Mouse (Mus musculus) intestine, embryonic 14.5 days (tissue): ENCODE measurements at regions not wholly inside any gene's neighbourhood (a gene's known extent, or its start where the extent isn't known, plus 50 kb on each side); places are given as distances from the start of the nearest gene placed in this dataset.
"Not testable (repeated sequence)": the region's sequence is repeated elsewhere in the genome, so short reads cannot be mapped to it uniquely, and the experiment has no call there.

ENCODE experiments used
- ATAC-seq: fragments of 200-750 bp; cut with Nextera tagmentation; replicated peaks from 2 replicates; pipeline ENCODE4 v1.8.0; 2017; ENCODE audit warnings: low read depth, moderate number of reproducible peaks, moderate TSS enrichment, moderate library complexity; ENCODE audit not compliant: low FRiP score, low TSS enrichment
- DNase-seq: peaks from one replicate; pipeline ENCODE4 v3.0.0-alpha.2; 2018; ENCODE audit warnings: low spot score
- H3K27ac ChIP-seq: fragments of 300-500 bp; sonication (generic); 2 replicates; pipeline ENCODE4 v1.5.1; 2014; ENCODE audit warnings: low read depth, mild to moderate bottlenecking, control low read depth
- H3K27me3 ChIP-seq: fragments of 300-500 bp; sonication (generic); replicated peaks from 2 replicates; pipeline ENCODE4 v1.6.1; 2014; ENCODE audit warnings: low read length, control low read depth; ENCODE audit not compliant: control insufficient read depth, insufficient read depth
- H3K36me3 ChIP-seq: fragments of 300-500 bp; sonication (generic); 2 replicates; pipeline ENCODE4 v1.6.1; 2014; ENCODE audit warnings: low read length, control low read depth; ENCODE audit not compliant: control insufficient read depth, insufficient read depth
- H3K4me1 ChIP-seq: fragments of 300-500 bp; sonication (generic); replicated peaks from 2 replicates; pipeline ENCODE4 v1.6.1; 2014; ENCODE audit warnings: low read length, control low read depth, mixed read lengths; ENCODE audit not compliant: control insufficient read depth, insufficient read depth
- H3K4me2 ChIP-seq: fragments of 300-500 bp; sonication (generic); 2 replicates; pipeline ENCODE4 v1.6.1; 2014; ENCODE audit warnings: low read length
- H3K4me3 ChIP-seq: fragments of 300-500 bp; sonication (generic); 2 replicates; pipeline ENCODE4 v1.5.1; 2014; ENCODE audit warnings: low read depth, low read length, control low read depth, mixed read lengths
- H3K9ac ChIP-seq: fragments of 300-500 bp; sonication (generic); 2 replicates; pipeline ENCODE4 v1.6.1; 2014; ENCODE audit warnings: mild to moderate bottlenecking, low read length
- H3K9me3 ChIP-seq: fragments of 300-500 bp; sonication (generic); 2 replicates; pipeline ENCODE4 v1.6.1; 2016; ENCODE audit warnings: low read length, control low read depth; ENCODE audit not compliant: control insufficient read depth
- WGBS: fragments of 180-500 bp; shearing (Covaris S2); extraction: QIAGEN DNeasy Blood & Tissue Kit; methylation state at CpG from one replicate; pipeline ENCODE4 v1.1.7; 2014; 5-methylcytosine and 5-hydroxymethylcytosine counted together

DNA sequence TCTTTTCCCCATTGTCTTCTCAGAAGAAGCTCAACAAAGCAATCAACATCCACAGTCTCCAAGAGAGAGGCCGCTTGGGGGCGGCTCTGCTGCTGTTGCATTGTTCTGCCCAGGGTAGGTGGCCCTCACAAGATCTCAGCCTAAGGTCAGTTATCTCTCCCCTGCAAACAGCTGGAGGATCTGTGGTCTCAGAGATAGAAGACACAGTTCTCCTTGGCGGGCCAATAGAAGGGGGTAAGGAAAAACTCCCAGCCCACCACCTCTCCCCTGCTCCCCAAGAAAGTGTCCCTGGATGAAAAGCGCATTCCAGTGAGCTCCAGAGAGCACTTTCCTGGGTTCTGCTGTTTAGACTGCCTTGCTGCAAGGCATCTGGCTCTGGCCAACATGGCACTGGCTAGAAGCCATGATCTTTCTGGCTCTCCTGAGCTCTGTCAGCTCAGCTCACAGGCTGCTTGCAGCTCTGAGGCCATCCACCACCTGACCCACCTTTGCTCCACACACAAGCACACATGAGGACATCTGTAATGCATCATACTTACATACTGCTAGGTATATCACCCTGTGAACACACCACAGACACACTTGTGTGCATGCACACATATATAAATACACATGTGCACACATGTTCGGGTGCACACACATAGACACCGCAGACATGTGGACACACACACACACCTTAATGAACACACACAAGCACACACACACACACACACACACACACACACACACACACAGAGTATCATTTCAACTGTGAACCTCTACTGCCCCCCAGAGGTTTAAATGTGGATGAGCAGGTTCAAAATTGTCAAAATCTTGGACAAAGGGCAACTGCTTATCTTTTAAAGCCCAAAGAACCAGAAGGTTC, 307.7 kb downstream of the Diras2 start:
- peak; percentile 59 for DNase-seq
- Histone ChIP-seq H3K9me3 (no peaks in the 10 kb centered on the region), H3K36me3 (no peaks in the 10 kb centered on the region), H3K27me3 (no peaks in the 10 kb centered on the region), H3K27ac (no peak overlapping the region), H3K9ac (no peak overlapping the region), H3K4me2 (no peak overlapping the region), H3K4me1 (peaks cover 14% of the 10 kb centered on the region), H3K4me3 (no peak overlapping the region)
- WGBS = 62% methylated on average over 6 of the region's 6 CpGs
- ATAC-seq = peak; percentile 55

DNA sequence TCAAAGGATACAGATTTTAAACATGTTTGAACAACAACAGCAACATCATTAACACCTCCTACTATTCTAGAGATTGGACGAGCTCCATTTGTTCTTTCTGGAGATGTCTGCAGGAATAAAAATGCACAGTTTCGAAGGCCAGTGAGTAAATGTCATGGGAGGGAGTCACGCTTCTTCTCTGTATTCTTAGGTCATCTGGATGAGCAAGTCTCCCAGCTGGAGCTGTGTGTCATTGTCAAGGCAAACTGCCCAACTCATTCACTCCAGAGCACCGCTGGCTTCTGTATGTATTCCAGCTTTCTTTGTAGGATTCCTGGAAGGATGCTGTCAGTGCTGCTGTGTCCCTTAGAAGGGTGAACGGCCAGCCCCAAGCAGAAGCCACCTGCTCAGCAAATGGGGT, 297.1 kb downstream of the Diras2 start:
- no peak overlapping the region for H3K4me2 ChIP-seq

GRCm38 (mm10) chr13:52236105-52236504, 295.0 kb downstream of the Diras2 start:
- DNase-seq (no peak), ATAC-seq (no peak)
- WGBS = 34% methylated on average over 10 of the region's 10 CpGs
- H3K9ac ChIP-seq = no peak overlapping the region
- H3K27ac ChIP-seq = no peak overlapping the region; the same call in 1 of the 2 replicates
- H3K9me3 ChIP-seq = no peaks in the 10 kb centered on the region
- H3K4me3 ChIP-seq = no peak overlapping the region
- H3K27me3 ChIP-seq = no peaks in the 10 kb centered on the region
- peaks cover 6% of the 10 kb centered on the region; the same call in 1 of the 2 replicates for H3K4me1 ChIP-seq
- no peaks in the 10 kb centered on the region for H3K36me3 ChIP-seq
- H3K4me2 ChIP-seq = no peak overlapping the region

More for the DNA sequence above, 297.1 kb downstream of the Diras2 start:
- H3K36me3 ChIP-seq = no peaks in the 10 kb centered on the region
- no peaks in the 10 kb centered on the region for H3K9me3 ChIP-seq
- 73% methylated on average over 5 of the region's 5 CpGs for WGBS
- no peak overlapping the region for H3K4me3 ChIP-seq
- H3K4me1 ChIP-seq = peaks cover 6% of the 10 kb centered on the region; the same call in 1 of the 2 replicates
- ATAC-seq (no peak), DNase-seq (no peak)
- no peaks in the 10 kb centered on the region for H3K27me3 ChIP-seq
- H3K9ac ChIP-seq = no peak overlapping the region
- no peak overlapping the region for H3K27ac ChIP-seq

- 86% methylated on average over 1 of the region's 1 CpGs for WGBS
- no peak overlapping the region for H3K4me3 ChIP-seq
- H3K36me3 ChIP-seq = no peaks in the 10 kb centered on the region
- peaks cover 6% of the 10 kb centered on the region; the same call in 1 of the 2 replicates for H3K4me1 ChIP-seq
- H3K9ac ChIP-seq = no peak overlapping the region
- no peak overlapping the region for H3K4me2 ChIP-seq
- H3K27ac ChIP-seq = no peak overlapping the region
- no peaks in the 10 kb centered on the region for H3K27me3 ChIP-seq
- ATAC-seq (no peak), DNase-seq (no peak)
- no peaks in the 10 kb centered on the region for H3K9me3 ChIP-seq
Observed at GRCm38 (mm10) chr13:52239563-52239962, 291.5 kb downstream of the Diras2 start.

GRCm38 (mm10) chr13:52241761-52242160, 289.3 kb downstream of the Diras2 start:
- no peaks in the 10 kb centered on the region for H3K4me1 ChIP-seq
- H3K27me3 ChIP-seq = no peaks in the 10 kb centered on the region
- H3K4me2 ChIP-seq = no peak overlapping the region
- no peak overlapping the region for H3K4me3 ChIP-seq
- ATAC-seq (no peak), DNase-seq (no peak)
- no peak overlapping the region for H3K27ac ChIP-seq
- H3K9ac ChIP-seq = no peak overlapping the region
- H3K36me3 ChIP-seq = no peaks in the 10 kb centered on the region
- WGBS = 69% methylated on average over 1 of the region's 1 CpGs
- H3K9me3 ChIP-seq = no peaks in the 10 kb centered on the region

DNA sequence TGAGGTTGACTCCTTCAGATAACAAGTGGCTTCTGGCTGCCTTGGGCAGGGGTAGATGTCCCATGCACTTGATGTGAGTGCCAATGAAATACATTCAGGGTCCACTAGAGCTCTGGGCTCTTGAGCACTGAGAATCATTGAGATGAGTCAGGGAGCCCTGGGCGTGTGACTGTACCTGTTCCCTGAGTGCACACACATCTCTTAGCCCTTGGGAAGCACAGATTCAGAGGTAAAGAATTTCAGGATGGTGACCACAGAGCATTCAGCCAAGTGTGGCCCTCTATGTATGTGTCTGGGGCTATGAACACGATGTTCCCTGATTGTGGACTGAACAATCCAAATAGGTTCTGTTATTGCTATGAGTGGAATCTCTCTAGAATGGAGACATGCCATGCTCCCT, 281.6 kb downstream of the Diras2 start:
- 87% methylated on average over 2 of the region's 2 CpGs for WGBS
- ATAC-seq = no peak
- no peak for DNase-seq
- no peaks in the 10 kb centered on the region for H3K27me3 ChIP-seq
- H3K9me3 ChIP-seq = no peaks in the 10 kb centered on the region
- H3K4me2 ChIP-seq = no peak overlapping the region
- no peak overlapping the region for H3K9ac ChIP-seq
- H3K36me3 ChIP-seq = no peaks in the 10 kb centered on the region
- H3K4me3 ChIP-seq = no peak overlapping the region
- H3K27ac ChIP-seq = no peak overlapping the region
- no peaks in the 10 kb centered on the region for H3K4me1 ChIP-seq

DNA sequence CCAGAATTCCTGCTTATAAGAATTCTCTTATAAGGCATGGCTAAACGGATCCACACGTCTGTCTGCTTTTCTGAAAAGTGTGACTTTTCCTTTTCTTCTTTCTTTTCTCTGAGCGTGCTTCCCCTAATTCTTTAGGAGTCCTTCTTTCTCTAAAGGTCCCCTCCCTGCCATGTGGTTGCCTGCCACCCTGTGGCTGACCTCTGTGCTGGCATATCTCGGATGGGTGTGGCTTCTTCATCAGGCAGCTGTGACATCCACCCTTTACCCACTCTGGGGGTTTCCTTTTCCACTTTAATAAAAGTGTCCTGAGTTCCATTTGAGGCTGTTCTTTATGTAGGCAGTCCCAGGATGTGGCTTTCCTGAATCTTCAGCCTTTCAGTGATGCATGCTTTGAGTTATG, 280.7 kb downstream of the Diras2 start:
- no peak overlapping the region for H3K27ac ChIP-seq
- no peaks in the 10 kb centered on the region for H3K9me3 ChIP-seq
- H3K4me1 ChIP-seq = no peaks in the 10 kb centered on the region
- no peak overlapping the region for H3K9ac ChIP-seq
- H3K4me3 ChIP-seq = no peak overlapping the region
- WGBS = 59% methylated on average over 4 of the region's 4 CpGs
- no peaks in the 10 kb centered on the region for H3K27me3 ChIP-seq
- ATAC-seq = no peak
- no peak for DNase-seq
- no peaks in the 10 kb centered on the region for H3K36me3 ChIP-seq
- no peak overlapping the region for H3K4me2 ChIP-seq

DNA sequence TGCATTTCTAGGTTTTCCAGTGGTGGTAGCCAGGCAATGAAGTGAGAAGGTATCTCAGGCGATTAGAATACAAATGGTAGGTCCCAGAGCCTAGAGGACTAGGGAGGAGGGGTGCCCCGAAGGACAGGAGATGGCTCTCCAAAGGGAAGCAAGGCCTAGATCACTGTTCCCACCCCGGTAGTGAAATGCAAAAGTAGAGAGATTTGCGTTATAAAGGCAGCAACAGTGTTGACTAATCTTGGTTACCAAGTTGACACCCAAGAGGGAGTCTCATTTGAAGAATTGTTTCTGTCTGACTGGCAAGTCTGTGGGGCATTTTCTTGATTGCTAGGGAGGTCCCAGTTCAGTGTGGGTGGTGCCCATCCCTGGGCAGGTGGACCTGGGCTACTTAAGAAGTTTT, 278.8 kb downstream of the Diras2 start:
- no peak for DNase-seq
- WGBS = 52% methylated on average over 4 of the region's 4 CpGs
- H3K27me3 ChIP-seq = no peaks in the 10 kb centered on the region

GRCm38 (mm10) chr13:52252726-52253125, 278.4 kb downstream of the Diras2 start:
- not testable (repeated sequence) for H3K4me3 ChIP-seq, H3K4me1 ChIP-seq, H3K9ac ChIP-seq, H3K27me3 ChIP-seq, H3K9me3 ChIP-seq, H3K36me3 ChIP-seq, H3K27ac ChIP-seq, H3K4me2 ChIP-seq, ATAC-seq
- WGBS = 36% methylated on average over 6 of the region's 6 CpGs
- peak; percentile 57 for DNase-seq

More for the DNA sequence above, 278.8 kb downstream of the Diras2 start:
- no peak overlapping the region for H3K9ac ChIP-seq
- no peaks in the 10 kb centered on the region for H3K9me3 ChIP-seq
- no peaks in the 10 kb centered on the region for H3K4me1 ChIP-seq
- no peak overlapping the region for H3K4me2 ChIP-seq
- ATAC-seq = no peak
- H3K27ac ChIP-seq = no peak overlapping the region
- H3K36me3 ChIP-seq = no peaks in the 10 kb centered on the region
- H3K4me3 ChIP-seq = no peak overlapping the region
